Mouse (Mus musculus) midbrain, embryonic 13.5 days (tissue): Measurements from ENCODE around the gene Cotl1. TPM values are rescaled to one million over a fixed set of nuclear protein-coding genes. Genes with fewer than 3 reads are reported as not detected.

Experiments used
- ATAC-seq: fragments of 200-750 bp; cut with Nextera tagmentation; 2 replicates; pipeline ENCODE4 v1.8.0; 2017; ENCODE audit warnings: mild to moderate bottlenecking, moderate TSS enrichment, moderate library complexity
- H3K27ac ChIP-seq: fragments of 300-500 bp; sonication (generic); 2 replicates; pipeline ENCODE4 v1.5.1; 2015; ENCODE audit warnings: inconsistent platforms, mild to moderate bottlenecking, moderate library complexity
- H3K27me3 ChIP-seq: fragments of 300-500 bp; sonication (generic); 2 replicates; pipeline ENCODE4 v1.6.1; 2015; ENCODE audit warnings: mild to moderate bottlenecking, inconsistent platforms
- H3K36me3 ChIP-seq: fragments of 300-500 bp; sonication (generic); 2 replicates; pipeline ENCODE4 v1.6.1; 2015; ENCODE audit warnings: mild to moderate bottlenecking, inconsistent platforms
- H3K4me1 ChIP-seq: fragments of 300-500 bp; sonication (generic); replicated peaks from 2 replicates; pipeline ENCODE4 v1.6.1; 2015; ENCODE audit warnings: inconsistent platforms
- H3K4me2 ChIP-seq: fragments of 300-500 bp; sonication (generic); replicated peaks from 2 replicates; pipeline ENCODE4 v1.6.1; 2015; ENCODE audit warnings: moderate library complexity, mild to moderate bottlenecking, inconsistent platforms
- H3K4me3 ChIP-seq: fragments of 300-500 bp; sonication (generic); replicated peaks from 2 replicates; pipeline ENCODE4 v1.5.1; 2015; ENCODE audit warnings: mild to moderate bottlenecking, inconsistent platforms
- H3K9ac ChIP-seq: fragments of 300-500 bp; sonication (generic); replicated peaks from 2 replicates; pipeline ENCODE4 v1.6.1; 2015; ENCODE audit warnings: mild to moderate bottlenecking, inconsistent platforms
- H3K9me3 ChIP-seq: fragments of 300-500 bp; sonication (generic); 2 replicates; pipeline ENCODE4 v1.6.1; 2016; ENCODE audit warnings: mild to moderate bottlenecking, inconsistent platforms
- WGBS: fragments of 180-500 bp; shearing (Covaris S2); methylation state at CpG from one replicate; pipeline ENCODE4 v1.1.7; 2015; 5-methylcytosine and 5-hydroxymethylcytosine counted together
- polyA plus RNA-seq: library from polyadenylated mRNA; unstranded; fragments of >200 nt; fragmentation: Nextera tagmentation; extraction: Ambion mirVana; gene quantifications from 2 replicates; pipeline ENCODE4 v1.2.1, GENCODE M21; 2015

Gene Cotl1
- polyA plus RNA-seq, 1 experiment from 2014 or later, result 105 TPM

GRCm38 (mm10) chr8:119795651-119796050 is 44.7 kb downstream of the Cotl1 start:
- Histone ChIP-seq H3K9ac (no peak overlapping the region), H3K36me3 (no peaks in the 10 kb centered on the region), H3K27me3 (no peaks in the 10 kb centered on the region), H3K4me3 (no peak overlapping the region), H3K4me1 (peaks cover 49% of the 10 kb centered on the region), H3K27ac (no peak overlapping the region), H3K4me2 (no peak overlapping the region), H3K9me3 (no peaks in the 10 kb centered on the region)
- ATAC-seq, result no peak
- WGBS, result 93% methylated on average over 3 of the region's 3 CpGs

DNA sequence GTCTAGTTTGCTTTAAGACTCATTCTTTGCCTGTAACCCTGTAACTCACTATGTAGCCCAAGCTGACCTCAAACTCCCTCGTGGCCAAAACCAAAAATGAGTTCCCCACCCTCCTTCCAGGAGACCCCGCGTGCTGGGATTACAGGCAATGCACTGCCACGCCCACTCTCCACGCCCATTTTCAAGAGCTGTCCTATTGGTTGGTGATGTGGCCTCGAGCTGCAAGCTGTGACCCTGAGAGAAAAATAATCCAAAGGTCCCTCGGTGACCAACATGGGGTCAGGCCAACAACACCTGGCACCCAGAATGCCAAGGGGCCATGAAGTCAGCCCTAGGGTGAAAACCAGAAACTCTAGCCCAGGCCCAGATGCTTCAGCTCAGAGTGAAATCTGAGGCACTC is 45.7 kb downstream of the Cotl1 start:
- H3K4me3 ChIP-seq, result no peak overlapping the region
- no peaks in the 10 kb centered on the region for H3K27me3 ChIP-seq
- no peak overlapping the region for H3K27ac ChIP-seq
- WGBS, result 45% methylated on average over 7 of the region's 7 CpGs
- H3K36me3 ChIP-seq, result no peaks in the 10 kb centered on the region
- H3K4me1 ChIP-seq, result peaks cover 44% of the 10 kb centered on the region
- H3K9ac ChIP-seq, result no peak overlapping the region
- no peak for ATAC-seq
- no peak overlapping the region for H3K4me2 ChIP-seq
- no peaks in the 10 kb centered on the region for H3K9me3 ChIP-seq

- H3K4me1 ChIP-seq, result peaks cover 46% of the 10 kb centered on the region
- no peaks in the 10 kb centered on the region for H3K9me3 ChIP-seq
- H3K27ac ChIP-seq, result peak overlapping the region; percentile 68
- no peaks in the 10 kb centered on the region for H3K36me3 ChIP-seq
- WGBS, result 7% methylated on average over 16 of the region's 16 CpGs
- ATAC-seq, result peak; percentile 71
- H3K4me3 ChIP-seq, result no peak overlapping the region
- H3K9ac ChIP-seq, result no peak overlapping the region; the same call in 1 of the 2 replicates
- H3K4me2 ChIP-seq, result no peak overlapping the region
- no peaks in the 10 kb centered on the region for H3K27me3 ChIP-seq
Measured at GRCm38 (mm10) chr8:119791804-119792704, 48.3 kb downstream of the Cotl1 start.

DNA sequence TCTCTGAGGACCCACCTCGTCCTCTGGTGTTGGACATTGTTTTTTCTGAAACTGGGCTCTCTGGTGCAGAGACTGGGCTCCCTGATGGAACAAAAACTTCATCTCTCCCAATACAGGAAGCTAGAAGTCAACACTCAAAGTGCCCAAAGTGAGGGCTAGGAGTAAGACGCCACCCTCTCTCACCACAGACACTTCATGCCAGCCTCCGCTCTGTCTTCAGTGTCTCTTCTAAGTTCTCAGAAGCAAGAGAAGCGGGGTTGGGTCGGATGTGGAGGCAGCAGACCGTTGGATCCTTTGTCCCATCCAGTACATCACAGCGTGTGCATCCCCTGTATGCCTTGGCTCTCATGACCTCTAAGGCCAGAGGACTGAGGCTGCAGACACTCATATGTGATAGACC is 50.8 kb downstream of the Cotl1 start:
- 80% methylated on average over 7 of the region's 7 CpGs for WGBS
- Histone ChIP-seq H3K4me3 (no peak overlapping the region), H3K9ac (no peak overlapping the region), H3K27me3 (no peaks in the 10 kb centered on the region), H3K4me1 (peaks cover 60% of the 10 kb centered on the region), H3K9me3 (no peaks in the 10 kb centered on the region), H3K27ac (no peak overlapping the region), H3K36me3 (no peaks in the 10 kb centered on the region), H3K4me2 (no peak overlapping the region)
- no peak for ATAC-seq

DNA sequence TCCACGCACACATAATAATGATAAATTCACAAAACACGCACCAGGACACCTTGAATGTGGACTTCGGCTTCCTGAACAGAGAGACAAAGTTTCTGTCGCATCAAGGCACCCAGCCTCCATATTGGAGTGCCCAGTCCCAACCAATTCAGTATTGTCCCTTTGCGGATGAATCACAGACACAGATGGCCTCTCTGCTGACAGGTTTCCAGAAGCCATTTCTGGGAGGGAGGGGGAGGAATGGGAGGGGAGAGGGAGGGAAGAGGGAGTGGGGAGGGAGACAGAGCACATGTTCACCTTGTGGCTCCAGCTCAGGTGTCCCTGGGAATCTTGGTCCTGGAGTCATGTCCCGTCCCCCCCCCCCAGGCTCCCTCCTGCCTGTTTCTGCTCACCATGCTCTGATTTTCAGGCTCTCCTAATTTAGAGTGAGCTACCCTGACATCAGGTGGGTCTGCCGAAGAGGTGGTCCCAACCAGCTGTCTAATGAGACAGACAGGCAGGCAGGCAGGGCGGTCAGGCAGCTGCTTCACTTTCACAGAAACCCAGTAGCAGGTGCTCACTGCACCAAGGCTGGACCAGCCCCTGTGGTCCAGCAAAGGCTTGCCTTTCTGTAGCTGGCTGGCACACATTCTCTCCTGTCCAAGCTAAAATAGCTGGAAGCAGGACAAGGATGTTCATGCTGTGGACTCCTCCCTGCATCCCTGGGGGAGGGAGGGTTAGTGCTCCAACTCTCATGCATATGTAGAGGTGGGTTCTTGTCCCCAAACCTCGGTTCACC is 51.5 kb downstream of the Cotl1 start:
- no peaks in the 10 kb centered on the region for H3K36me3 ChIP-seq
- H3K9ac ChIP-seq, result no peak overlapping the region
- no peak overlapping the region for H3K4me2 ChIP-seq
- H3K9me3 ChIP-seq, result no peaks in the 10 kb centered on the region
- no peaks in the 10 kb centered on the region for H3K27me3 ChIP-seq
- WGBS, result 74% methylated on average over 9 of the region's 9 CpGs
- peaks cover 55% of the 10 kb centered on the region for H3K4me1 ChIP-seq
- ATAC-seq, result no peak
- H3K27ac ChIP-seq, result no peak overlapping the region; the same call in 1 of the 2 replicates
- H3K4me3 ChIP-seq, result no peak overlapping the region

DNA sequence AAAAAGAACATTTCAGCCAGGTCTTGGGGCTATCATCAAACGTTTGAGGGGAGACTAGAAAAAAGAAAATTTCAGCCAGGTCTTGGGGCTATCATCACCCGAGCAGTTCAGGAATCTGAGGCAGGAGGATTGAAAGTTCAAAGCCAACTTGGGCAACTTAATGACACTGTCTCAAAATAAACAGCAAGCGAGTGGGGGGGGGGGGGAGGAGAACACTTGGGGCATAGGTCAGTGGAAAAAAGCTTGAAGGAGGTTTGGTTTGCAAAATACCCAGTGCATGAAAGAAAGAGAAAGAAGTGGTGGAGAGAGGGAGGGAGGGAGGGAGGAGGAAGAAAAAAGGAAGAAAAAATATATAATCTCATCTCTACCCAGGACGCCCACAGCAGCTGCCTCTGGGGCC is 53.0 kb downstream of the Cotl1 start:
- Histone ChIP-seq H3K4me2 (no peak overlapping the region), H3K9me3 (no peaks in the 10 kb centered on the region), H3K27me3 (no peaks in the 10 kb centered on the region), H3K27ac (no peak overlapping the region), H3K4me1 (peaks cover 52% of the 10 kb centered on the region), H3K9ac (no peak overlapping the region; the same call in 1 of the 2 replicates), H3K4me3 (no peak overlapping the region), H3K36me3 (no peaks in the 10 kb centered on the region)
- WGBS, result 54% methylated on average over 4 of the region's 4 CpGs
- ATAC-seq, result no peak

DNA sequence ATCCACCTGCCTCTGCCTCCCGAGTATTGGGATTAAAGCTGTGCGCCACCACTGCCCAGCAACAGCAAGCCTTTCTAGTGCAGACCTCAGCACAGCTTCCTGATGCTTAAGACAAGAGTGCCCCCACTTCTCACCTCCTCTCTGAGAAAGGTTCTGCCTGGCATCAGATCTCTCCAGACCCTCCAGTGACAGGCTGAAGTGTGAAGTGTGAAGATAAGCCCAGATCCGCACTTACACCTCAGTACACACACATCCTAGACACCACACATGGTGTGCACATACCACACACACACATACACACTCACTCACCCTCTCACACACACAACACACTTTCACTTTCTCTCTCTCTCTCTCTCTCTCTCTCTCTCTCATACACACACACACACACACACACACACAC is 53.5 kb downstream of the Cotl1 start:
- Histone ChIP-seq H3K4me2 (no peak overlapping the region), H3K9ac (no peak overlapping the region), H3K27ac (no peak overlapping the region), H3K4me1 (peaks cover 47% of the 10 kb centered on the region), H3K27me3 (no peaks in the 10 kb centered on the region), H3K9me3 (no peaks in the 10 kb centered on the region), H3K4me3 (no peak overlapping the region), H3K36me3 (no peaks in the 10 kb centered on the region)
- WGBS, result 92% methylated on average over 3 of the region's 3 CpGs
- ATAC-seq, result no peak

GRCm38 (mm10) chr8:119785764-119786405 is 54.5 kb downstream of the Cotl1 start:
- 39% methylated on average over 18 of the region's 18 CpGs for WGBS

GRCm38 (mm10) chr8:119784676-119785075 is 55.7 kb downstream of the Cotl1 start:
- Histone ChIP-seq H3K4me1 (peaks cover 31% of the 10 kb centered on the region), H3K9ac (no peak overlapping the region), H3K4me3 (no peak overlapping the region), H3K27me3 (no peaks in the 10 kb centered on the region), H3K9me3 (no peaks in the 10 kb centered on the region), H3K36me3 (no peaks in the 10 kb centered on the region), H3K4me2 (no peak overlapping the region), H3K27ac (no peak overlapping the region)
- ATAC-seq, result no peak
- WGBS, result 45% methylated on average over 7 of the region's 7 CpGs

More at GRCm38 (mm10) chr8:119785764-119786405, 54.5 kb downstream of the Cotl1 start:
- Histone ChIP-seq H3K4me2 (no peak overlapping the region), H3K4me1 (peaks cover 37% of the 10 kb centered on the region), H3K36me3 (no peaks in the 10 kb centered on the region), H3K27ac (peak overlapping the region; percentile 52), H3K9ac (no peak overlapping the region), H3K9me3 (no peaks in the 10 kb centered on the region), H3K27me3 (no peaks in the 10 kb centered on the region), H3K4me3 (no peak overlapping the region)
- ATAC-seq, result peak; percentile 58

- 48% methylated on average over 9 of the region's 9 CpGs for WGBS
- H3K4me2 ChIP-seq, result no peak overlapping the region
- peaks cover 26% of the 10 kb centered on the region for H3K4me1 ChIP-seq
- no peaks in the 10 kb centered on the region for H3K27me3 ChIP-seq
- H3K27ac ChIP-seq, result no peak overlapping the region
- no peak overlapping the region for H3K4me3 ChIP-seq
- H3K9ac ChIP-seq, result no peak overlapping the region
- no peak for ATAC-seq
- no peaks in the 10 kb centered on the region for H3K9me3 ChIP-seq
- no peaks in the 10 kb centered on the region for H3K36me3 ChIP-seq
Measured at GRCm38 (mm10) chr8:119784141-119784574, 56.2 kb downstream of the Cotl1 start.

- Histone ChIP-seq H3K9ac (0 out of 2 replicates have a peak overlapping the region, but pooled peaks have one; percentile 7), H3K4me2 (no peak overlapping the region), H3K27ac (no peak overlapping the region; the same call in 1 of the 2 replicates), H3K9me3 (no peaks in the 10 kb centered on the region), H3K4me3 (no peak overlapping the region), H3K4me1 (peaks cover 26% of the 10 kb centered on the region), H3K27me3 (no peaks in the 10 kb centered on the region), H3K36me3 (no peaks in the 10 kb centered on the region)
- 76% methylated on average over 6 of the region's 6 CpGs for WGBS
- ATAC-seq, result no peak
Measured at GRCm38 (mm10) chr8:119783579-119783978, 56.8 kb downstream of the Cotl1 start.

- H3K27ac ChIP-seq, result no peak overlapping the region
- H3K9ac ChIP-seq, result no peak overlapping the region
- H3K27me3 ChIP-seq, result no peaks in the 10 kb centered on the region
- no peak for ATAC-seq
- peaks cover 25% of the 10 kb centered on the region for H3K4me1 ChIP-seq
- no peak overlapping the region for H3K4me3 ChIP-seq
- 8% methylated on average over 5 of the region's 5 CpGs for WGBS
- no peak overlapping the region for H3K4me2 ChIP-seq
- H3K36me3 ChIP-seq, result no peaks in the 10 kb centered on the region
- no peaks in the 10 kb centered on the region for H3K9me3 ChIP-seq
Measured at GRCm38 (mm10) chr8:119782715-119783114, 57.6 kb downstream of the Cotl1 start.
